Mouse (Mus musculus) forebrain, embryonic 10.5 days (tissue): ENCODE measurements around the gene Ric1. TPM values are rescaled to one million over a fixed set of nuclear protein-coding genes. Genes with fewer than 3 reads are reported as not detected.

Source experiments
- DNase-seq: peaks from one replicate; pipeline ENCODE4 v3.0.0-alpha.2; 2017; ENCODE audit warnings: low spot score; ENCODE audit errors: extremely low spot score
- H3K27ac ChIP-seq: fragments of 300-500 bp; sonication (generic); 2 replicates; pipeline ENCODE4 v1.5.1; 2016; ENCODE audit warnings: mild to moderate bottlenecking
- H3K27me3 ChIP-seq: fragments of 300-500 bp; sonication (generic); 2 replicates; pipeline ENCODE4 v1.6.1; 2016; ENCODE audit warnings: mild to moderate bottlenecking; ENCODE audit not compliant: poor library complexity, severe bottlenecking
- H3K36me3 ChIP-seq: fragments of 300-500 bp; sonication (generic); replicated peaks from 2 replicates; pipeline ENCODE4 v1.6.1; 2016; ENCODE audit warnings: mild to moderate bottlenecking, moderate library complexity
- H3K4me1 ChIP-seq: fragments of 300-500 bp; sonication (generic); 2 replicates; pipeline ENCODE4 v1.6.1; 2016
- H3K4me3 ChIP-seq: fragments of 300-500 bp; sonication (generic); 2 replicates; pipeline ENCODE4 v1.5.1; 2016; ENCODE audit warnings: mild to moderate bottlenecking, moderate library complexity
- H3K9me3 ChIP-seq: fragments of 300-500 bp; sonication (generic); 2 replicates; pipeline ENCODE4 v1.6.1; 2016; ENCODE audit warnings: mild to moderate bottlenecking, moderate library complexity
- WGBS: fragments of 180-500 bp; shearing (Covaris S2); methylation state at CpG from one replicate; pipeline ENCODE4 v1.1.7; 2016; 5-methylcytosine and 5-hydroxymethylcytosine counted together
- polyA plus RNA-seq: library from polyadenylated mRNA; unstranded; fragments of >200 nt; fragmentation: Nextera tagmentation; extraction: Ambion mirVana; gene quantifications from 2 replicates; pipeline ENCODE4 v1.2.1, GENCODE M21; 2016

Ric1 gene
- polyA plus RNA-seq, 1 experiment from 2014 or later: 11.7 TPM

- Histone ChIP-seq H3K36me3 (no peaks in the 10 kb centered on the region), H3K27ac (no peak overlapping the region), H3K9me3 (no peaks in the 10 kb centered on the region), H3K27me3 (no peaks in the 10 kb centered on the region), H3K4me3 (no peak overlapping the region), H3K4me1 (0 out of 2 replicates have a peak, but pooled peaks cover 4% of the 10 kb centered on the region)
- no peak for DNase-seq
- 84% methylated on average over 7 of the region's 7 CpGs for WGBS
These were observed 35.4 kb upstream of the Ric1 start for GRCm38 (mm10) chr19:29486545-29487206.

GRCm38 (mm10) chr19:29487326-29488072, 34.6 kb upstream of the Ric1 start:
- WGBS: 92% methylated on average over 14 of the region's 14 CpGs
- Histone ChIP-seq H3K36me3 (no peaks in the 10 kb centered on the region), H3K27ac (no peak overlapping the region), H3K27me3 (no peaks in the 10 kb centered on the region), H3K9me3 (no peaks in the 10 kb centered on the region), H3K4me3 (no peak overlapping the region), H3K4me1 (0 out of 2 replicates have a peak, but pooled peaks cover under 1% of the 10 kb centered on the region)
- DNase-seq: no peak

GRCm38 (mm10) chr19:29488073-29488390, 34.0 kb upstream of the Ric1 start:
- Histone ChIP-seq H3K27me3 (no peaks in the 10 kb centered on the region), H3K36me3 (no peaks in the 10 kb centered on the region), H3K27ac (no peak overlapping the region), H3K4me1 (no peaks in the 10 kb centered on the region), H3K9me3 (no peaks in the 10 kb centered on the region), H3K4me3 (no peak overlapping the region)
- WGBS: 69% methylated on average over 6 of the region's 6 CpGs
- DNase-seq: no peak

- 79% methylated on average over 10 of the region's 10 CpGs for WGBS
- DNase-seq: no peak
- Histone ChIP-seq H3K4me1 (no peaks in the 10 kb centered on the region), H3K36me3 (no peaks in the 10 kb centered on the region), H3K27me3 (no peaks in the 10 kb centered on the region), H3K4me3 (no peak overlapping the region), H3K9me3 (no peaks in the 10 kb centered on the region), H3K27ac (no peak overlapping the region)
These were observed 33.7 kb upstream of the Ric1 start for GRCm38 (mm10) chr19:29488420-29488819.

- Histone ChIP-seq H3K27me3 (no peaks in the 10 kb centered on the region), H3K4me3 (no peak overlapping the region), H3K4me1 (no peaks in the 10 kb centered on the region), H3K36me3 (no peaks in the 10 kb centered on the region), H3K9me3 (no peaks in the 10 kb centered on the region), H3K27ac (no peak overlapping the region)
- DNase-seq: no peak
- 84% methylated on average over 3 of the region's 3 CpGs for WGBS
These were observed 32.2 kb upstream of the Ric1 start for GRCm38 (mm10) chr19:29489785-29490284.

GRCm38 (mm10) chr19:29491467-29491866, 30.6 kb upstream of the Ric1 start:
- Histone ChIP-seq H3K9me3 (no peaks in the 10 kb centered on the region), H3K36me3 (no peaks in the 10 kb centered on the region), H3K27me3 (no peaks in the 10 kb centered on the region), H3K27ac (no peak overlapping the region), H3K4me3 (no peak overlapping the region), H3K4me1 (no peaks in the 10 kb centered on the region)
- DNase-seq: no peak
- 82% methylated on average over 9 of the region's 9 CpGs for WGBS

- WGBS: 89% methylated on average over 4 of the region's 4 CpGs
- no peak overlapping the region for H3K4me3 ChIP-seq
- no peaks in the 10 kb centered on the region for H3K27me3 ChIP-seq
- DNase-seq: no peak
- no peaks in the 10 kb centered on the region for H3K4me1 ChIP-seq
- H3K9me3 ChIP-seq: no peaks in the 10 kb centered on the region
- no peaks in the 10 kb centered on the region for H3K36me3 ChIP-seq
- no peak overlapping the region for H3K27ac ChIP-seq
These were observed 27.6 kb upstream of the Ric1 start for GRCm38 (mm10) chr19:29494454-29494853.

GRCm38 (mm10) chr19:29496001-29496597, 26.0 kb upstream of the Ric1 start:
- WGBS: 82% methylated on average over 6 of the region's 6 CpGs
- H3K27ac ChIP-seq: no peak overlapping the region

GRCm38 (mm10) chr19:29496786-29497557, 25.1 kb upstream of the Ric1 start:
- H3K36me3 ChIP-seq: no peaks in the 10 kb centered on the region
- no peak overlapping the region for H3K27ac ChIP-seq
- WGBS: 81% methylated on average over 7 of the region's 7 CpGs
- no peaks in the 10 kb centered on the region for H3K9me3 ChIP-seq
- no peak for DNase-seq
- no peak overlapping the region for H3K4me3 ChIP-seq
- H3K27me3 ChIP-seq: no peaks in the 10 kb centered on the region
- H3K4me1 ChIP-seq: peaks cover 5% of the 10 kb centered on the region; the same call in 1 of the 2 replicates

More at GRCm38 (mm10) chr19:29496001-29496597, 26.0 kb upstream of the Ric1 start:
- H3K27me3 ChIP-seq: no peaks in the 10 kb centered on the region
- DNase-seq: no peak
- H3K4me3 ChIP-seq: no peak overlapping the region
- no peaks in the 10 kb centered on the region for H3K9me3 ChIP-seq
- no peaks in the 10 kb centered on the region for H3K36me3 ChIP-seq
- H3K4me1 ChIP-seq: peaks cover 4% of the 10 kb centered on the region; the same call in 1 of the 2 replicates

GRCm38 (mm10) chr19:29497874-29498273, 24.2 kb upstream of the Ric1 start:
- no peaks in the 10 kb centered on the region for H3K9me3 ChIP-seq
- no peaks in the 10 kb centered on the region for H3K27me3 ChIP-seq
- no peaks in the 10 kb centered on the region for H3K36me3 ChIP-seq
- H3K27ac ChIP-seq: no peak overlapping the region
- H3K4me1 ChIP-seq: peaks cover 5% of the 10 kb centered on the region; the same call in 1 of the 2 replicates
- H3K4me3 ChIP-seq: no peak overlapping the region
- 95% methylated on average over 7 of the region's 7 CpGs for WGBS
- DNase-seq: no peak

- DNase-seq: no peak
- Histone ChIP-seq H3K27me3 (no peaks in the 10 kb centered on the region), H3K4me1 (peaks cover 5% of the 10 kb centered on the region; the same call in 1 of the 2 replicates), H3K9me3 (no peaks in the 10 kb centered on the region), H3K4me3 (no peak overlapping the region), H3K27ac (no peak overlapping the region), H3K36me3 (no peaks in the 10 kb centered on the region)
- 87% methylated on average over 6 of the region's 6 CpGs for WGBS
These were observed 23.1 kb upstream of the Ric1 start for GRCm38 (mm10) chr19:29498842-29499456.

- no peak for DNase-seq
- 79% methylated on average over 1 of the region's 1 CpGs for WGBS
- Histone ChIP-seq H3K36me3 (no peaks in the 10 kb centered on the region), H3K9me3 (no peaks in the 10 kb centered on the region), H3K4me3 (no peak overlapping the region), H3K4me1 (peaks cover 5% of the 10 kb centered on the region; the same call in 1 of the 2 replicates), H3K27ac (no peak overlapping the region), H3K27me3 (no peaks in the 10 kb centered on the region)
These were observed 21.7 kb upstream of the Ric1 start for GRCm38 (mm10) chr19:29500333-29500732.
